Mouse (Mus musculus) lung, postnatal 0 days (tissue): ENCODE data around the gene Catsper3. TPM values are rescaled to one million over a fixed set of nuclear protein-coding genes. Genes with fewer than 3 reads are reported as not detected.

ENCODE experiments used
- ATAC-seq: fragments of 200-750 bp; cut with Nextera tagmentation; 2 replicates; pipeline ENCODE4 v1.8.0; 2017; ENCODE audit warnings: moderate library complexity
- DNase-seq: peaks from one replicate; pipeline ENCODE4 v3.0.0-alpha.2; 2016; ENCODE audit warnings: low spot score
- H3K27ac ChIP-seq: fragments of 300-500 bp; sonication (generic); 2 replicates; pipeline ENCODE4 v1.5.1; 2014; ENCODE audit warnings: antibody characterized with exemption, mild to moderate bottlenecking, low read length, mixed read lengths
- H3K27me3 ChIP-seq: fragments of 300-500 bp; sonication (generic); replicated peaks from 2 replicates; pipeline ENCODE4 v1.6.1; 2014; ENCODE audit warnings: low read length, mixed read lengths; ENCODE audit not compliant: insufficient read depth
- H3K36me3 ChIP-seq: fragments of 300-500 bp; sonication (generic); 2 replicates; pipeline ENCODE4 v1.6.1; 2014; ENCODE audit warnings: low read length, mixed read lengths; ENCODE audit not compliant: insufficient read depth
- H3K4me1 ChIP-seq: fragments of 300-500 bp; sonication (generic); 2 replicates; pipeline ENCODE4 v1.6.1; 2014; ENCODE audit warnings: antibody characterized with exemption, low read depth, low read length, mixed read lengths; ENCODE audit not compliant: insufficient read depth
- H3K4me2 ChIP-seq: fragments of 300-500 bp; sonication (generic); replicated peaks from 2 replicates; pipeline ENCODE4 v1.6.1; 2014; ENCODE audit warnings: low read depth, mild to moderate bottlenecking, low read length, moderate library complexity, mixed read lengths
- H3K4me3 ChIP-seq: fragments of 300-500 bp; sonication (generic); 2 replicates; pipeline ENCODE4 v1.5.1; 2014; ENCODE audit warnings: low read depth, low read length
- H3K9ac ChIP-seq: fragments of 300-500 bp; sonication (generic); replicated peaks from 2 replicates; pipeline ENCODE4 v1.6.1; 2014; ENCODE audit warnings: low read depth, mild to moderate bottlenecking
- H3K9me3 ChIP-seq: fragments of 300-500 bp; sonication (generic); 2 replicates; pipeline ENCODE4 v1.6.1; 2016; ENCODE audit warnings: low read length, mixed read lengths
- CTCF ChIP-seq: IDR thresholded peaks from 2 replicates; pipeline ENCODE4 v1.5.1; 2016; ENCODE audit warnings: antibody characterized with exemption, mild to moderate bottlenecking
- EP300 ChIP-seq: IDR thresholded peaks from 2 replicates; pipeline ENCODE4 v1.6.1; 2016; ENCODE audit warnings: antibody characterized with exemption, mild to moderate bottlenecking, control low read depth
- WGBS: fragments of 180-500 bp; shearing (Covaris S2); extraction: QIAGEN DNeasy Blood & Tissue Kit; methylation state at CpG from one replicate; pipeline ENCODE4 v1.1.7; 2014; 5-methylcytosine and 5-hydroxymethylcytosine counted together
- polyA plus RNA-seq: library from polyadenylated mRNA; unstranded; fragments of >200 nt; fragmentation: Nextera tagmentation; extraction: Ambion mirVana; gene quantifications from 2 replicates; pipeline ENCODE4 v1.2.1, GENCODE M21; 2015

Catsper3 gene
- polyA plus RNA-seq, 1 experiment from 2014 or later = 0.18 TPM

- ATAC-seq = no peak
- 71% methylated on average over 10 of the region's 10 CpGs for WGBS
- TF ChIP-seq EP300 (no peak), CTCF (no peak)
Measured at GRCm38 (mm10) chr13:55761486-55761885, 22.9 kb upstream of the Catsper3 start.

GRCm38 (mm10) chr13:55774352-55774751 is 10.0 kb upstream of the Catsper3 start:
- no peaks in the 10 kb centered on the region for H3K27me3 ChIP-seq
- WGBS = 74% methylated on average over 7 of the region's 7 CpGs
- DNase-seq (no peak), ATAC-seq (no peak)
- H3K4me2 ChIP-seq = no peak overlapping the region
- no peaks in the 10 kb centered on the region for H3K36me3 ChIP-seq
- no peak overlapping the region for H3K27ac ChIP-seq
- no peak overlapping the region for H3K4me3 ChIP-seq
- H3K4me1 ChIP-seq = no peaks in the 10 kb centered on the region
- no peaks in the 10 kb centered on the region for H3K9me3 ChIP-seq
- H3K9ac ChIP-seq = no peak overlapping the region
- TF ChIP-seq CTCF (no peak), EP300 (no peak)

More at GRCm38 (mm10) chr13:55761486-55761885, 22.9 kb upstream of the Catsper3 start:
- no peak overlapping the region for H3K9ac ChIP-seq
- no peak for DNase-seq
- H3K4me1 ChIP-seq = peaks cover 1% of the 10 kb centered on the region; the same call in 1 of the 2 replicates
- no peaks in the 10 kb centered on the region for H3K27me3 ChIP-seq
- H3K27ac ChIP-seq = no peak overlapping the region
- no peaks in the 10 kb centered on the region for H3K36me3 ChIP-seq
- H3K4me3 ChIP-seq = no peak overlapping the region
- H3K9me3 ChIP-seq = no peaks in the 10 kb centered on the region
- no peak overlapping the region for H3K4me2 ChIP-seq

GRCm38 (mm10) chr13:55775056-55775455 is 9.3 kb upstream of the Catsper3 start:
- TF ChIP-seq EP300 (no peak), CTCF (no peak)
- Histone ChIP-seq H3K27ac (no peak overlapping the region), H3K36me3 (no peaks in the 10 kb centered on the region), H3K4me2 (no peak overlapping the region), H3K9me3 (no peaks in the 10 kb centered on the region), H3K4me3 (no peak overlapping the region), H3K9ac (no peak overlapping the region), H3K27me3 (no peaks in the 10 kb centered on the region), H3K4me1 (no peaks in the 10 kb centered on the region)
- 31% methylated on average over 11 of the region's 11 CpGs for WGBS
- no peak for DNase-seq
- no peak for ATAC-seq

- peak; percentile 78 for ATAC-seq
Measured at GRCm38 (mm10) chr13:55786120-55786519, 1.8 kb downstream of the Catsper3 start.

GRCm38 (mm10) chr13:55801246-55801645 is 16.9 kb downstream of the Catsper3 start:
- H3K9me3 ChIP-seq = no peaks in the 10 kb centered on the region
- no peak overlapping the region for H3K4me2 ChIP-seq
- H3K9ac ChIP-seq = no peak overlapping the region
- no peaks in the 10 kb centered on the region for H3K36me3 ChIP-seq
- no peaks in the 10 kb centered on the region for H3K4me1 ChIP-seq
- no peak for TF ChIP-seq EP300
- TF ChIP-seq CTCF = no peak
- H3K27ac ChIP-seq = no peak overlapping the region
- ATAC-seq (no peak), DNase-seq (no peak)
- 79% methylated on average over 2 of the region's 2 CpGs for WGBS
- no peaks in the 10 kb centered on the region for H3K27me3 ChIP-seq
- no peak overlapping the region for H3K4me3 ChIP-seq

More at GRCm38 (mm10) chr13:55786120-55786519, 1.8 kb downstream of the Catsper3 start:
- Histone ChIP-seq H3K9ac (no peak overlapping the region), H3K27ac (no peak overlapping the region), H3K9me3 (no peaks in the 10 kb centered on the region), H3K36me3 (no peaks in the 10 kb centered on the region), H3K4me3 (no peak overlapping the region), H3K27me3 (no peaks in the 10 kb centered on the region), H3K4me2 (no peak overlapping the region), H3K4me1 (peaks cover 4% of the 10 kb centered on the region; the same call in 1 of the 2 replicates)
- 28% methylated on average over 11 of the region's 11 CpGs for WGBS
- TF ChIP-seq CTCF = no peak
- no peak for TF ChIP-seq EP300
- DNase-seq = peak; percentile 74

GRCm38 (mm10) chr13:55803973-55804372 is 19.6 kb downstream of the Catsper3 start:
- Histone ChIP-seq H3K4me3 (no peak overlapping the region), H3K36me3 (no peaks in the 10 kb centered on the region), H3K9me3 (no peaks in the 10 kb centered on the region), H3K4me2 (no peak overlapping the region), H3K27me3 (no peaks in the 10 kb centered on the region), H3K27ac (no peak overlapping the region), H3K9ac (no peak overlapping the region), H3K4me1 (no peaks in the 10 kb centered on the region)
- ATAC-seq (no peak), DNase-seq (no peak)
- TF ChIP-seq CTCF (no peak), EP300 (no peak)
- WGBS = 95% methylated on average over 1 of the region's 1 CpGs
